Mouse (Mus musculus) left cerebral cortex, adult 8-10 months (tissue): ENCODE measurements around the gene Ndufa12. TPM values are rescaled to one million over a fixed set of nuclear protein-coding genes. Genes with fewer than 3 reads are reported as not detected.

Experiments used
- DNase-seq, 2 experiments: peaks; one replicate each; pipeline ENCODE4 v3.0.0; 2022; ENCODE audit warnings: low spot score in 2 of 2
- total RNA-seq, 4 experiments: library from RNA; stranded (reverse); gene quantifications; 2 replicates each; pipeline ENCODE4 v1.2.4; 2022

Ndufa12 gene
- total RNA-seq, 4 experiments from 2014 or later = 212 to 250 (median 232) TPM

DNA sequence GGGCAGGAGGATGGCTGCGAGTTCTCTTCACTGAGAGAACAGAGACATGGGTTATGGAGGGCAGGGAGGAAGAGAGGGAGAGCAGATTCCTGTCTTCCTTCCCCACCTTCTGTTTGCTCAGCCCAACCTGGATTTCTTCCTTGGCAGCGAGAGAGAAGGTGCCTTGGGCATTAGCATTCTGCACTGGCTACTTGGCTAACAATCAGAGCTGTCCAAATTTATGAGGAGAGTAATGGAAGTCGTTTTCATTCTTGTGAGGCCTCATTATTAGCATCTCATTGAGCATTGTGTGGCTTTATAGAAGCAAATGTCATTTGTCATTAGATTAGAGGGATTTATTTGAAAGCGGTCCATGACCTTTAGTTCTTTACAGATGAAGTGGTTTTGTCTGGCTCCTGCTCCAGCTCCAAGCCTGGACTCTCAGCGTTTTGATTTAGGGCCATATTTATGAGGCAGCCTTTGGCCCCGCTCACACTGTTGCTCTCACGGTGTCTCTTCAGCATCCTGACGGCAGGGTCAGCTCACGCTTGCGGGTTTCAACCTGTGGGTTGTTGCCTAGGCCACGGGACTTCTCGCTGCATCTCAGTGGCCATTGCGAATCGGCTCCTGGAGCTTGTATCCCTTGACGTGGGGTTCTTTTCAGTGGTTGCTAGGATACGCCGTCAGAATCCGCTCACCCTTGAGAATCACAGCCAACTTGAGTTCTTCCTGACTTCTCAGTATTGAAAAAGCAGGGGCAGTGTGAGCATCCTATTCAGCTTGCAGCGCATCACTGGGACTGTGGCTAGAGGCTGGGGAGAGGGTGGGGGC lies 31.9 kb downstream of the Ndufa12 start:
- peak; percentile 25 to 68 for DNase-seq

GRCm38 (mm10) chr10:94231025-94231424 lies 32.5 kb downstream of the Ndufa12 start:
- DNase-seq = no peak

- no peak for DNase-seq
These were observed 36.7 kb downstream of the Ndufa12 start for GRCm38 (mm10) chr10:94235200-94235599.

DNA sequence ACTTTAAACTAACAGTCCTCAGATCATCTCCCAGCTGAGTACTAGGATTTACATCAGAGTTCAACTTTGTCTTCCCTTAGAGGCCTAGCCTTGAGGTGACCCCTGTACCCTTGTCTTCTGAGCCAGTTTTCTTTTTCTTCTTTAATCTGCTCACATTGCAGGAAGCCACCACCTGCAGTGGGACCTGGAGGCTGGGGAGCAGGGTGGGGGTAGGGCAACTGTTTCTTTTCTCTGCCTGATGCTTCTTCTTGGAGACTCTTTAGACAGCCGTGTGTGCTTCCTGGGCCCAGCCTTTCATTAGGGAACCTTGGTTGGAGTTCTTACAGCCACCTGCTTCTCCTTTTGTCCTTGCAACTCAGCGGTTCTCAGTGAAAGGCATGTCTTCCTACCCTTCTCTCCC lies 42.8 kb downstream of the Ndufa12 start:
- DNase-seq = no peak

DNA sequence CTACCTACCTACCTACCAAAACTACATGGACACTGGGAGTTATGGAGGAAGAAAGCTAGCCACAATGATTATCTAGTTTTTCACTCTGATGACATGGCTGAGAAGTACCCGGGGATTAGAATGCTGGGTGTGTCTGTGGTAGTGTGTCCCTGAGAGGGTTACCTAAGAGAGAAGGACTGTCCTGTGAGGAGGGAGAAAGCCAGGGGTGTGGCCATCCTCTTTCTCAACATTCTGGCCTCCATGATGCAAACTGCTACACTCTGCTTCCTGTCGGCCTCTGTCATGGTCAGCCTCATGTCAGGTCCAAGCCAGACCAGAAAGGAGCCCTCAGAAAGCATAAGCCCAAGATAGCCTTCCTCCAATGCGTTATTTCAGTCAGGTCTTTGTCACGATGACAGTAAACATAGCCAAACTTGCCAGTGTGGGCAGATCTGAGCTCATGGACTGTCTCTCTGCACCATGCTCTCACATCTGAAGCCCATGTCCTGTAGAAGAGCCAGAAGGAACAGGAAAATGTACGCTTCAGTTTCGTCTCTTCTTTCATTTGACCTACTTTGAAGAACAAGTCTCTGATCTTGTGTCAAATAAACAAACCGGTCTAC lies 49.3 kb downstream of the Ndufa12 start:
- DNase-seq = no peak

GRCm38 (mm10) chr10:94249575-94250456 lies 51.3 kb downstream of the Ndufa12 start:
- no peak for DNase-seq

DNA sequence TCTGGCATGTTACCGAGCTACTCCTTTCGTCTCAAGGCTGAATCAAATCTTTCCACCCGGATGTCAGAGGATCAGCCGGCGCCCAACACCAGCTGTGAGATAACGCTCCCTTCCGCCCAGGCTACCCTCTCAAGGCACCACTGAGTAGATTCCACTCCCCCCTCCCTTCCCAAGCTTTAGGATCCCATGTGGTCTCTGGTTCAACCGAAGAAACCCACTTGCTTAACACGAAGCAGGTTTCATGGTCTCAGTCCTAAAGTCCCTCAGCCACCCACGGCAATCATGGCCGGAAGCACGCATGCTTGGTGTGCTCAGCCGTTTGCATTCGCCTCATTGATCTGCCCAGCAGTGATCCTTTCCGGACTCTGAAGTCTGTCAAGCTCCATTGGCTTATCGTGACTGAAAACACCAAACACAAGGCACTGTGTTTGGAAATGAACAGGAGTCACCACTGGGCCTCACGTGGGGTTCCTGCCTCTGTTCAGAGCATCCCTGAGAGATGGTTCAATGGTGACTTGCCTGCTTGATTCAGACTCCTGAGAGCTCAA lies 54.8 kb downstream of the Ndufa12 start:
- no peak for DNase-seq

- no peak for DNase-seq
These were observed 56.2 kb downstream of the Ndufa12 start for GRCm38 (mm10) chr10:94254766-94255165.

GRCm38 (mm10) chr10:94255744-94256143 lies 57.2 kb downstream of the Ndufa12 start:
- DNase-seq = no peak

DNA sequence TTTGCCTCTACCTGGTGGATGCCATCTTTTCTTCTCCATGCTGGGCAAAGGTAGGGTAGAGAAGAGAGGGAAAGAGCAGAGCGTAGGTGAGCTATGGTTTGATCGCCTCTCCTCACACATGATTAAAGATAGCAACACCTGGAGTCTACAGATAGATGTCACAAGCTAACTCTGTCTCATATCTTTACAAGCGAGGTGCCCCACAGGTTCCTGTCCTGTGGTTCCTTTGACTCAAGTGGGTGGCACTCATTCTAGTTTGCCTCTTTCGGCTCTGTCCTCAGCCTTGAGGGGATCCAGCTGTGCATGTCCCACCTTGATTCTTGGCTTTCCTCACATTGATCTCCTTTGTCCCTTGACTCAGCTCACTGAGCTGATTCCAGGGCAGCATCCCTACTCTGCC lies 58.0 kb downstream of the Ndufa12 start:
- DNase-seq = no peak

DNA sequence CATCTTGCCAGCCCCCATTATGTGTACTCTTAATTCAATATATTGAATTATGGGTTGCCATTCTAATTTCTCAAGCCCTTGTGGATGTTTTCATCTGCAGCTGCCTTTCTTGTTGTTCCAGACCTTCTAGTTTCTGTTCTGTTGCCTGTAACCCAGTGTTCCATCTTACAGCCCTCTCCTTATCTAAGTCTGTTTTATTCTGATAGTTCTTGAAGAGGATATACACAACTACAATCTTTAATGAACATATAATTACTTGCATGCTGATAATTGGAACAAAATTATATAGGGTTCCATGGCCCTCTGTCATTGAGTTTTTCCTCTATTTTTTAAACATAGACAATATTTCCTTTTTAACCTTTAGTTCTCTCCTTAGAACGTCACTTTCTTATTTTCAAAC lies 62.0 kb downstream of the Ndufa12 start:
- DNase-seq = no peak

GRCm38 (mm10) chr10:94262646-94263045 lies 64.1 kb downstream of the Ndufa12 start:
- no peak for DNase-seq

DNA sequence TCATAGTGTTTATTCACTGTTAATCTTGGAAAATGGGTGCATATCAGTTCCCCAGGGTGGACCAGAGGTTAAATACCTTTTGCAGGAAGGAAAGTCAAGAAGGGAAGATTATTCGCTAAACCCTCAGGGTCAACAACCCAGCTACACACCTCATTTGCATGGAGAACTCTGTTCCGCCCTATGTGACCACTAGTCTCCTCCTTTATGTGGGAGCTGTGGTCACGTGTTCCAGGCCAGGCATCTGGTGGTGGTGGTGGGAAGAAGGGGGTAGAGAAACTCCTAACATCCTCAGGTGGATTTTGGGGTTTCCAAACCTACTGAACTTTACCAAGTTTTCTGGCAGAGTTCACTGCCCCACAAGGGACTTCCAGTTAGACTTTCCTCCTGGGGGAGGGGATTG lies 64.7 kb downstream of the Ndufa12 start:
- DNase-seq = no peak

GRCm38 (mm10) chr10:94265656-94266542 lies 67.4 kb downstream of the Ndufa12 start:
- DNase-seq = no peak

Other genes with a start within 250 kb of the Ndufa12 start
- 10 to 100 TPM; 69.0 to 89.4 (median 83.1) TPM for gene Vezt, start 162.9 kb upstream of the Ndufa12 start, total RNA-seq
- 10 to 100 TPM in 2 of 4 experiments, 1 to 10 TPM in 2; 9.3 to 11.6 (median 10.5) TPM for gene Fgd6, start 162.7 kb upstream of the Ndufa12 start, total RNA-seq
- gene Nr2c1, start 50.7 kb upstream of the Ndufa12 start, total RNA-seq = 1 to 10 TPM; 8.2 to 9.6 (median 8.7) TPM
- not detected for gene Gm4792, start 100.0 kb downstream of the Ndufa12 start, total RNA-seq
- gene Tmcc3, start 113.2 kb downstream of the Ndufa12 start, total RNA-seq = 10 to 100 TPM; 37.5 to 45.6 (median 39.7) TPM